Mouse (Mus musculus) mesoderm, embryonic 11.5 days (tissue): ENCODE measurements at regions not wholly inside any gene's neighbourhood (a gene's known extent, or its start where the extent isn't known, plus 50 kb on each side); places are given as distances from the start of the nearest gene placed in this dataset.
A peak's percentile ranks its signal among the peaks of the same experiment; 100 is the strongest.
"Not testable (repeated sequence)": the region's sequence is repeated elsewhere in the genome, so short reads cannot be mapped to it uniquely, and the experiment has no call there.

Source experiments
- DNase-seq: peaks from one replicate; pipeline ENCODE4 v3.0.0-alpha.2; 2012; ENCODE audit warnings: low read depth, low spot score

DNA sequence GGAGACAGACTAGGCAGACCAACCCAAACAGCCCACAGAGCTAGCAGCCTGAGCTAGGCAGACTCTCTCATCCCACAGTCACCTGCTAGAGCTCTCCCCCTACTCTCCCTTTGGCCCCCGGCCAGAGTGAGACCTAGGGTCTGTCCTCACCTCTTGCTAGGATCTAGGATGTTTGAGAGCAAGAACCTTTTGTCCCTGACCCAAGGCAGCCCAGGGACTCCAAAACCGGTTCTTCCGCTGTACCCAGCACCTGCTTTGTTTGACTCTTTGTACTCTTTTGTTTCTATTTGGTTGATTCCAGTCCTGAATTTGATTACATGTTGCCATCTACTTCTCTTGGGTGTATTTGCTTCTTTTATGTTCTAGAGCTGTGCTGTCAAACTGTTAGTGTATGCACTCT, 75.3 kb downstream of the H60c start:
- DNase-seq, result no peak

DNA sequence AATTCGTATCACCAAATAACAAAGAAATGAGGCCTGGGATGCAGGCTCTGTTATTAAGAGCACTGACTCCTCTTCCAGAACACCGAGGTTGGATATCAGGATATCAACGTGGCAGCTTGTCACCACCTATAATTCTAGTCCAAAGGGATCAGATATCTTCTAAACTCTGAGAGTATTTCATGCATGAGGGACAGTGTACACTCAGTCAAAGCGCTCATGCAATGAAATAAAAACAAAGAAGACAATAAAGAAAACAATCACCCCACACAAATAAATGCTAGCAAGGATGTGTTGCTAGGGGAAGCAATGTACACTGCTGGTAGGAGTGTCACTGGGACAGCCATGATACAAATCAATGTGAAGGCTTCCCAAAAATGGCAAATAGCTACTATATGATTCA, 79.2 kb downstream of the H60c start:
- DNase-seq, result no peak

DNA sequence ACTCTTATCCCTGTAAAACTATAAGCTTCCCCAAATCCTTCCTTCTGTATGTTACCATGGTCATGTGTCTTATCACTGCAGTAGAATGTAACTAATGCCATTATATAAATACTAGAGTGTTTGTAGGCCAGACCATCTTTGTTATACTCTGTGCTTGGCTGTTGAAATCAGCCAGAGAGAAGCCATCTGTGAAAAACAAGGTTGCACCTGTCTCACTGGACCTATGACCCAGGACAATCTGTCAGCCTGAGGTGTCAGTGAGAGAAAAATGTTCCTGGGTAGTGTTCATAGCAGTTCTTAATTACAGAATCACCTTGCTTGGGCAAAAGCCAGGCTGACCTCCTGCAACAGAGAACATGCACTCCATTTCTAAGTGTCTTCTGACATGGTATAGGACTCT, 87.5 kb downstream of the H60c start:
- no peak for DNase-seq

DNA sequence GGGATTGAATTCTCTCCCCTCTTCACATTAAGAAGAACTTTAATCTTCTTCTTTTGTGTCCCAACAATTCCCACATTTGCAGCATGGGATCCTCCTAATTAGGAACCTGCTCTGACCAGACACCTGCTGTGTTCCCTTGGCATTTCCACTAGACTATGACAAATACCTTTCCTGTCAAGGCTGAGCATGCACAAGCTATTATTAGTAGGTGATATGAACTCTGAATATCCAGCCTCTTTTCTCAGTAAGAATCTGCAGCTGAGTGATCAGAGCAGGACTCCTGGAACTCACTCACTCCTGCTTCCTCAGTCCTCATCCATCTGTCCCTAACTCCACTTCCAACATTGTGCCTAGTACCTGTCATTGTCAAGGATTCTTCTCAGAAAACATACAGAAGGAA, 94.0 kb downstream of the H60c start:
- DNase-seq, result no peak

DNA sequence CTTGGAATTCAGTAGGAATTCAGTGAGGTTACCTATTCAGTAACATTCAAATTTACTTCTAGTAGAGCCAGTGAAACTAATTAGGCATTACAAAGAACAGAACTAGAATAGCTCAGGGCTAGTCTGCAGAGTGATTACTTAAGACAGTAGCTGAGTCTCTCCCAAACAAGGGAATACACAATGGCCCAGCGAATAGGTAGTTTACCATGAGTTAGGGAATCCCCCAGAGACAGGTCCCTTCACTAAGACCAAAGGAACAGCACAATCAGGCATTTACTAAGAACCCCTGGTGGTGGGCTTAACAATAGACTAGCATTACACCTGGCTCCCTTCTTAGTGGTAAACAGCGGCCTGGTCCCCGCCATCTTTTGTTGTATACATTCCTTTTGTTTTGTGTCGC, 94.6 kb downstream of the H60c start:
- not testable (repeated sequence) for DNase-seq

DNA sequence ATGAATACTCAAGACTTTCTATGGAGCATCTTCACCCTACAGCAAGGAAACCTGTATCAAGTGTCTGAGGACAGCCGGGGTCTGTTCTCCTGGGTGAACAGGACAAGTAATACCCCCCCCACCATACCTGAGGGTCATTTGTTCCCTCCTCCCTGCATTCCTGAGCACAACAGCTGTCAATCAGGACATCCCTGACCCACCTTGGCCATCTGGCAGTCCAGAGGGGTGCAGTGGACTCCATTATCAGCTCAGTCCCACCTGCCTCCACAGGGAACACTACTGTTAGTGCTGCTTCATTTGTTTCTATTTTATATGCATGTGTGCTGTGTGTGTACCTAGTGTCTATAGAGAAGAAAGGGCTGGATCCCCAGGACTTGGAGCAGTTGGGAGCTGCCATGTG, 95.3 kb downstream of the H60c start:
- DNase-seq, result no peak

DNA sequence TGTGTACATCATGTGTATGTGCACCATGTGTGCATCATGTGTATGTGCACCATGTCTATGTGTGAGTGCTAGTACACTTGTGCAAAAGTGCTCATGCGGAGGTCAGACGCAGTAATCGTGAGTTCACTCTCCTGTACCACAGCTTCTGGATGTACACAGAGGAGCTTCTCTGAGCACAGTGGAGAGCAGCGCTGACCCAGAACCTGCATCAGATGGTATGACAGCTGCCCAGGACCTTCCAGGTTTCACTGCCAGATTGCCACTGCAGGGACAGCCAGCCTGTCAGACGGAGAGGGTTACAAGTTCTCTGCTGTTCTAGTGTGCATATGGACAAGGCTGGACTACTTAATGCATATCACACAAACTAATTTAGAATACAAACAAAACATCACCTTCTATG, 96.2 kb downstream of the H60c start:
- no peak for DNase-seq

DNA sequence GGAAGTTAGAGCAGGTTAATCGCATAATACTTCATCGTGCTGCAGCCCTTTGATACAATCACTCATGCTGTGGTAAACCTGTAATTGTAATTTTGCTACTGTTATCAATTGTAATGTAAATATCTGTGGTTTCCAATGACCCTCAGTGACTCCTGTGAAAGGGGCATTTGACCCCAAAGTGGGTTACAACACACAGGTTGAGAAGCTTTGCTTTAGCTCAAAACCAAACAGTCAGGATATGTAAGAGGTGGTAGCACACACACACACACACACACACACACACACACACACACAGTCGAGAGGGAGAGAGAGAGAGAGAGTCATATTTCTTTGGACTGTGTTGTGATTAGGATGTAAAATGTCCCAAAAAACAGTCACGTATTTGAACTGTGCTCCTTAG, 112.0 kb downstream of the H60c start:
- DNase-seq, result no peak

DNA sequence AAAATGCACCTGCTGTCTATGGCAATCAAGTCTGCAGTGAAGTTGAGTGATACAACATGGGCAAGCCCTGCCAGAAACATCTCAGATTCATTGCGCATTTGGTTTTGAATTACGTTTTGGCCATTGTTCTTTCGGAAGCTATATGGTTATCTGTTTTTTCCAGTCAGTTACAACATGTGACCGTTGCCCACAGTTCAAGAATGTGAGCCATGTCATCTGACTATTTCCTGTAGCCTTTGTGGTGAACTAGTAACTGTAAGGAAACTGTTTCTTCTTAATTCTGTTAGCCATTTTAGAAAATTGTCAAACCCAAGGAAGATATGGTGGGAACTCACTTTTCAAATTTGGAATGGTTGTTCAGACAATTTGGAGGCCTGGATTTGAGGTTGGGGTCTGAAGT, 119.4 kb downstream of the H60c start:
- no peak for DNase-seq

DNA sequence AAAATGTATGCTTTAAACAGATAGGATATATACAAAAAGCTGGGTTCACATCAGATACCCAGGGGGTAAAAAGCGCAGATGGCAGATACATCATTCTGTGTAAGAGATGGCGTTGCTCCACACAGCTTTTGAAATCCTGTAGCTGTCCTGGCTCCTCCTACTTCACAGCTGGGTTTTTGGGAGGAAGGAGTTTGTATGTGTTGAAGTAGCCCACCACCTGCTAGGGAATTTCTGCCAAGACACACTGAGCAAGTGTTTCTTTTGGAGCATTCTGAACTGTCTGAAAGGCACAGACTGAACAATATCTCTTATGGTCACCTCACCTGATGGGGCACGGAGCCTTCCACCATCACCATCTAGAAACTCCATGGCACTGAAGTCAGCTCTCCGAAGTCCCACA, 128.3 kb downstream of the H60c start:
- no peak for DNase-seq

DNA sequence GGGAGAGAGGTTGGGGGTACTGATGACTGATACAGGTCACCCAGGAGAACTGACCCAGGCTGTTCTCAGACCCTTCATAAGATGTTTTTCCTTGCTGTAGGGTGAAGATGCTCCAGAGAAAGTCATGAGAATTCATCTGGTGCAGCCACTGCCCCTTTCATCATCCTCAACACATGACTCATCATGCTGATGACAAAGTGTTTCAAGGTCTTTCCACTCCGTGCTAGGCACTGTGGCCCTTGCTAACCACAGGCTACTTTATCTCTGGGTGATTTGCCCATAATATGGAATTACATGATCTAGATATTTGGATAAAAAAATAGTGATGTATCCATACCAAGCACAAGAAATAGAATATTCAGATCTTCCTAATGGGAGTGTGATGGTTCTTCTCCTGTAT, 140.1 kb downstream of the H60c start:
- no peak for DNase-seq

DNA sequence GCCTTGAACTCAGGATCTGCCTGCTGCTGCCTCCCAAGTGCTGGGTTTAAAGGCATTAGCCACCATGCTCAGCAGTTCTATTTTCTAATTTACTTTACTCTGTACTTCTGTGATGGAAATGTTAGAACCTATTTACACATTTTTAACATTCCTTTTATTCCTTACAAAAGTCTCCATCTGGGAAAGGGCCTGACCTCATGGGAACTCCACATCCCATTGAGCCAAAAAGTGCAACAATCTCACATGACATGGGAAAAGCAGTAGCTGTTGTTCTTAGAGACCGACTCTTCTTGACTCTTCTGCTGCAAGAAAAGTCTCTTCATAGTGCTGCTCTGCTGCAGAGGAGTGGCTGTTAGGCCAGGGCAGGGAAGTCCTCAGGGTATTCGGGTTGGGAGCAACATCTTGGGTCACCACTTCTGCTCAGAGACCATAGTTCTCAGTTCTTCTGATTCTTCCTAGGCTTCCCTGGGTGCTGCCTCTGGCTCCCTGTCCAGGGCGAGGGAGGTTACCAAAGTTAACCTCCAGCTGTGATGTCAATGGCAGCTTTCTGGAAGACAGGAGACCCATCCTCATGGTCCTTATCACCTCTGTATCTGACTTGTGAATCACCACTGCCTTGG, 150.0 kb downstream of the H60c start:
- DNase-seq, result no peak

DNA sequence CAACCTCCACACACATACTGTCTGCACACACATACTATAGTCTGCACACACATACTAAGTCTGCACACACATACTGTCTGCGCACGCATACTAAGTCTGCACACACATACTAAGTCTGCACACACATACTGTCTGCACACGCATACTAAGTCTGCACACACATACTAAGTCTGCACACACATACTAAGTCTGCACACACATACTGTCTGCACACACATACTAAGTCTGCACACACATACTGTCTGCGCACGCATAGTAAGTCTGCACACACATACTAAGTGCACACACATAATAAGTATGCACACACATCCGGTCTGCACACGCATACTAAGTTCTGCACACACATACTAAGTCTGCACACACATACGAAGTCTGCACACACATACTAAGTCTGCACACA, 153.2 kb downstream of the H60c start:
- DNase-seq, result not testable (repeated sequence)

DNA sequence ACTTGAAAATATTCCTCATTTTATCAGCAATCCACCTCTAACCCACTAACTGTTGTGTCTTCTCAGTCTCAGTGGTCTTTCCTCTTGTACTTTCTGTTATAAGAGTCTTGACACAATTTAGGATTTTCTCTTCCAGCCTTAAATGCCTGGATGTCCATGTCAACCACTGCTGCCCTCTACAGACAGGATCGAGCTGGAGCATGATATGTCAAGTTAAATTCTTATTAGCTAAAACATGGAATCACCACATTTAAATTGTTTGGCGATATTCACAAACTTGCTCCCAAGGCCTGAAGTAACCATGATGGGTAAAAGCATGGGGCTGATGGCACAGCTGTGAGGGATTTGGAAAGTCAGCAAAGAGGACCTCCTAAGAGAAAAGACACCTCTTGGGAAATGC, 159.6 kb downstream of the H60c start:
- peak; percentile 6 for DNase-seq
